Mouse (Mus musculus) fat pad, adult 2 months (tissue): ENCODE measurements around the gene Nbea.
A peak's percentile ranks its signal among the peaks of the same experiment; 100 is the strongest.

ENCODE experiments used
- DNase-seq: peaks from one replicate; pipeline ENCODE4 v3.0.0-alpha.2; 2011; ENCODE audit warnings: low read depth, low spot score; ENCODE audit errors: extremely low read depth

The Nbea gene

DNA sequence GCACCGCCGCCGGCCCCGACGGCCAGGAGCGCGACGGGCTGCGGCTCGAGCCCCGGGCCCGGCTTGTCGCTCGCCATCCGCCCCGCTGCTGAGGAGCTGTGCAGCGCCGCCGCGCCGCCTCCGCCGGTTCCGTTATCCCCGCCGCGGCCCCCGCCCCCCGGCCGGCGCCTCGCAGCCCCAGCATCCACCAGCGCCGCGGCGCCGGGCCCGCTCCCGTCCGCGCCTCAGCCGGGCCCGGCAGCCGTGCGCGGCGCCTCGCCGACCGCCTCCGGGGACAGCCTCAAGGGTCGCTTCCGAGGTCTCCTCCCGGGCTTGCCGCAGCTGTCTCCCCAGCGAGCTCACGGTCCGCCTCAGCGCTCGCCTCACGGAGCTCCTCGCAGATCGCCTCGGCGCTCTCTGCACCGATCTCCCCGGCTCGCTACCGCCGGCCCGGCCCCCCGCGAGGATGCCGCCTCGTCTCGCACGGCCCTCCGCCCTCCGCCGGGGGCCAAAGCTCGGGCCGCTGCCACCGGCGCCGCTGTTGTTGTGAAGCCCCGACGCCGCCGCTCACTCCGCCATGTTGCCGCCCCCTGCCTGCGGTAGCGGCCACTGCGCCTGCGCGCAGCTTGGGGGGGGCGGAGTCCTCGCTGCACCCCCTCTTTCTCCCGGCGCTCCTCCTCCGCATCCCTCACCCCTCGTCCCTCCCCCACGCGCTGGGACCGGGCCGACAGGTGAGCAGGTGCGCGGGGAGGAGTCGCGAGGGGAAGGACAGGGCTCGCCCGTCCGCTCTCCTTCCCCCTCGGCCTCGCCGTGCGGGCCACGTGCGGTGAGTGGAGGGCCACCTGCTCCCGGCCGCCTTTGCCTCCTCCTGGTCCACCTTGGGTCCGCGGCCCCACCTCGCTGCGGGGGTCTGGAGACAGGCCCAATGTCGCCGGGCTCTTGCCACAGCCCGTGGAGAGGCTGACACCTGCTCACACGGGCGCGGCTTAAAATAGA, at the start of gene Nbea:
TSS of gene Nbea (minus strand) at position 543 of the 975 bp plus-strand sequence.
- DNase-seq, result no peak

DNA sequence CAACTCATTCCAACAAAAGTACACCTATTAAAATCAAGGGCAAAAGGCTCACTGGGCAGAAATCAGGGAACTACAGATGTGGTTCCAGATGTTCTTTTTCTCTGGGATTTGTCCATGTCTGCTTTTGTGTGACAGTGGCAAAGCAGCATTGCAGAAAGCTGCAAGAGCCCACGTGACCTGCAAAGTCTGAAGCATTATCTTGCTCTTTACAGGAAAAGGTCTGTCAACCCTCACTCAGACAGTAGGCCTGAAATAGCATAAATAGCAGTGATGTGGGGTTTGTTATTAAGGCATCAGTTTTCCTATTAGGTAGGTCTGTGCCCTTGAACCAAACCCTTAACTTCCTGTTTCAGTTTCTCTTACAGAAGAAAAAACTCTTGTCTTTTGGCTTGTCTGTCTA, 45.8 kb upstream of the Nbea start:
- DNase-seq, result no peak

DNA sequence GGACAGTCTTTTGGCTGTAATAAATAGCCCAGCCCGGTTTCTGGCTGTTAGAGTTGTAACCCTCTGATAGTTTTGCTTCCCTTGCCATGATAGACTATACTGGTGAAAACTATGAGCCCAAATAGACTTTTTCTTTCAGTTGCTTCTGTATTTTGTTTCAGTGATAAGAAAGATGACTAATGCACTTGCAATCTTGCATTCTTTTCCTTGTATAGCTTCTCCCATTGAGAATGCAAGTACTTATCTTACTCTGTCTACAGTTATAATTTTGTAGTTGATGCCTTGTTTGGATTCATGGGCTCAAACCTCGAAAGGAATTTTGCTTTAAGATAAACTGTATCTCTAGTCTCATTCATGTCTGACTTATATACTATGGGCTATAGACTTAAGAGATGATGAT, 32.5 kb upstream of the Nbea start:
- DNase-seq, result no peak

DNA sequence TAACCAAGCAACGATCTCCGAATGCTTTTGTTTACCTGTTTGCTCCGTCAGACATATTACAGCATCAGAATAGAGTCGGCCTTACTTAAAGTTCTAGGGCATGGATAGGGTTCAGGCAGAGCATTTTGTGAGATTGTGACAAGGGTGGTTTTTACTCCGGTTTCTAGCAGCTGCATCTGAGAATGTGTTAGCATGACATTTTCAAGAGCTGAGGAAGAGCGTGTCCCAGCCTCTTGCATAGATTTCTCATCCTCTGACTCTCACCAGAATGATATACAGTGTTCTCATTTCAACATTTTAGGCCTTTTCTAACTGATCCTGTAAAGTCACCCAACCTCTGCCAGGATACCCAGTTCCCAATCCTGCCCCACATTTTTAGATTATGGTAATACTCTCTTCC, 20.5 kb upstream of the Nbea start:
- no peak for DNase-seq

DNA sequence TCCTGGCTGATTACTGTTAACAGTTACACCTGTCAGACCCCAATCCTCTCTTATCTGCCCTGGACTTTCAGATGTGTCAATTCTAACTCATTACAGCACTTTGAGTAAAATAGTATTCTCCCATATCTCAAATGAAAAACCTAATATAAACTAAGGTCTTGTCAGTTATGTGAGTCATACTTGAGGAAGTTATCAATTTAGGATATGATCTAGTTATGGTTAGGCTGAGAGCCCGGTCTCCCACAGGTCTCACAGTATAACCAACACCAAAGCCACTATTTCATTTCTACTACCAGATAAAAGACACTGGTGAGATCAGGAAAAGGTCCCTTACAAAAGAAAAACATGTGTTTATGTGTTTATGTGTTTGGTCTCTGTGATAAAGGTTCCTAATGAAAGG, 4.7 kb upstream of the Nbea start:
- no peak for DNase-seq

- DNase-seq, result no peak
Measured at GRCm38 (mm10) chr3:56187131-56187779, 3.8 kb upstream of the Nbea start.

DNA sequence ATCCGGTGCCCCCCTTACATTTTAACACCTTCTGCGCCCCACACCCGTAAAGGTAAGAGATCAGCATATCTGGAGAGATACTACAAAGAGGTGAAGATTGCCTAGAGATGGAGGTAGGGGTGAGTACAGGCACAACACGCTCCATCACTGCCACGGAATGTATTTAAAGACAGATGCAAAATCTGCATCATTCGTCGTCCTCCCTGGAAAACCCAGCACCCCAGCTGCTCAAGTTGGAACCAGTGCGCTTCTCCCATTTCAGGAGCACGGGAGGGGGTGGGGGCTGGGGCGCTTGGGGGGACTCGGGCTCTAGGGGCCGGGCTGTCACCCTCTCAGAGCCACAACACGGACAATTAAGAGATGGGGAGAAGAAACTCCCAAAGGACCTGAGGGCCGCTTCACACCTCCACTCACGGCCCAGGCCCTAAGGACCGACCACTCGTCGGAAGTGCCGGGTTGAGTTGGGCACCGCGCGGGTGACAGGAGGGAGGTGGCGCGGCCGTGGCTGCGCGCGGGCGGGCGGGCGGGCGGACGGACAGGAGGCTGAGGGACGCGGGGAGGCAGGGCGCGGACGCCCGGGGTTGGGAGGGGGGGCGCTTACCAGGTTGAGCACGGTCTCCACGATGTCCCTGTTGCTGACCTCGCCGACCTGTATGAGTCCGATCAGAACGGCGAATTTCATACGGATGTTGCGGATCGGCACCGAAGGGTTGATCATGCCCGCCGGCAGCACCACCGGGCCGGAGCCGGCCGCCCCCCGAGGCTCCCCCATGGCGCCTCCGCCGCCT, 936 bp downstream of the Nbea start:
- no peak for DNase-seq

DNA sequence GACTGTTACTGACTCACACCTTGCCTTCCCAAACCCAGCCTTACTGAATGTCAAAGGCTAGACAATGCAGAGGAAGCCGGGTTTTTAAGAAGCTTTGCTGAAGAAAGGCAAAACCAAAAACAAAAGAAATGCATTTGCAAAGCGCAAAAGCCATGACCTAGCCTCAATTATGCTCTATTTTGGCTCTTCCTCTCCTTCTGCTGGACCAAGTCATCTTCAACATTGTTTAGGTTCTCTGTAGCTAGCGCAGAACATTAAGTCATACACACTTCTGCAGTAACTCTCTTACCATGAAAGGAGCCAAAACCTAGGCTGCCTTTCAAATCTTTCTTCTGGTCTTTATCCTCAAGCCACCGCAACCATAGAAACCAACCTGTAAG, 1.5 kb downstream of the Nbea start:
- DNase-seq, result no peak

GRCm38 (mm10) chr3:56181025-56181424, 2.5 kb downstream of the Nbea start:
- DNase-seq, result no peak

GRCm38 (mm10) chr3:56157864-56158263, 25.6 kb downstream of the Nbea start:
- no peak for DNase-seq

DNA sequence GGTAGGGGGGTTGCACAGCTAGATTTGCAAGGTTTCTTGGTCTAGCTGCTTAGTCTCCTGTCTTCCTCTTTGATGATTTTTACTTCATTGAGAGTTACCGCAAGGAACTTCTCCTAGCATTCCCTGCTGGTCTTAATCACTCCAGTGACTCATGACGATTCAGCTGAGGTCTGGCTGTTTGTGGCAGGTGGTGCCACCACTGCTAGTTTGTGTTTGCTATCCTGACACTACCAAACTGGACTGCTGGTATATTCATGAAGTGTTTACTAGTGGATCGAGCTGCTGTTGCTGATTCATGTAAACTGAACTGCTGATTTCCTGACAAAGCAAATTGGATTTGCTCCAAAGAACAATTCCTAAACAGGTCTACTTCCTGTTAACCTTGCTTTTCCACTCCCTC, 56.8 kb downstream of the Nbea start:
- DNase-seq, result peak; percentile 28

- DNase-seq, result peak; percentile 56
Measured at GRCm38 (mm10) chr3:56116647-56117046, 66.9 kb downstream of the Nbea start.

DNA sequence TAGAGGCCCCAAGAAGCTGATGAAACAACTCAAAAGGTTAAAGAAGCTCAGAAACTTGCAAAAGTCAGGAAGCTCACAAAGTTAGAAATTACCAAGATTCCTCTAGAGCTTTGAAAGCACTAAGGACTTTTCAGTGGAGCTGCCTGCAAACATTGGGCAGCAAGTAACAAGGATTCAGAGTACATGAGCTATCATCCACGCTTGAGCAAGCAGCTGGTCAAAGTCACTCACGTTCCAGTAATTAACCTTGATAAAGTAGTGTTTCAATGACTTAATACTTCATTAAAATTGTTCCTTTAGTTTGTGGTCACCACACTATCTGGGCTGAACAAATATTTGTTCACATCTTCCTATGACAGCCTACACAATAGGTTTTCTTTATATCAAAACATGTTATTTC, 75.4 kb downstream of the Nbea start:
- no peak for DNase-seq

DNA sequence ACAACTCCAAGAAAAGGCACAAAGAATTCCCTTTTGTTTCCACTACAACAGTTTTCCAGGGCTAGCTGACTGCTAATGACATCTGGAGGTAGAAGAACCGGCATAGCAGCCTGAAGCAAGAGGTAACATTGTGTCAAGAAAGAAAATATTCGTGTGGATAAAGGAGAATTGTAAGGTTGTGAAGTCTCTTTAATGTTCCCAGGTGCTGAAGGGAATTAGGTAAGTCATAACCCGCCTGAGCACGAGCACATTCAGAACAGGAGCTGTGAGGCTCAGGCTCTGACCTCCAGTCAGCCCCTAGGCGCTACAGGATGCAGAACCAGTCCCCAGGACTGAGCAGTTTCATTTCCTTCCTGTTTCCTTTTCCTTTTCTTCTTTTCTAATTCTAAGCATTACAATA, 86.4 kb downstream of the Nbea start:
- peak; percentile 73 for DNase-seq

DNA sequence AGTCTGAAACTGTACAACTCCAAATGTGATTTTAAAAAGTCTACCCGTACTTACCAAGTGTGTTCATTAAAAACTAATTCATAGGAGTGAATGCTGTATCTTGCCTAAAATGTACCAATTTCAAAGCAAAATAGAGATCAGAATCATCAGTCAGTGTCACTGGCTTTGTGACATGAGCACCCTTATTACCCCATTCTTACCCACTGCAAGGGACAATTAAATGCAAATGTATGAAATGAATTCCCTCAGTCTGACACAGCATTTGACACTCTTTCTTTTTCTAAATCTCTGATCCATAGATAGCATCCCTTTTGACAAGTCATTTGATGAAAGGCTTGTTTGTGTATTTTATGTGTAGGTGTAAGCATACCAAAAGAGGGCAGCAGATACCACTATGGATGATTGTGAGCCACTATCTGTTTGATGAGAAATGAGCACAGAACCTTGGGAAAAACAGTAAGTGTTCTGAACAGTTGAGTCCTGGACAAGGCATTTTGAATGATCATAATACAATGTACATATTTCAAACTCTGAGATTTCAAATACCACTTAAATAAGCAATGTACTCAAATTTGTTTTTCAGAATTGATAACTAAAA, 104.4 kb downstream of the Nbea start:
- DNase-seq, result no peak

- peak; percentile 93 for DNase-seq
Measured at GRCm38 (mm10) chr3:56067849-56068248, 115.7 kb downstream of the Nbea start.

- DNase-seq, result peak; percentile 42
Measured at GRCm38 (mm10) chr3:56066360-56067040, 117.0 kb downstream of the Nbea start.

- DNase-seq, result no peak
Measured at GRCm38 (mm10) chr3:56065234-56065633, 118.3 kb downstream of the Nbea start.

DNA sequence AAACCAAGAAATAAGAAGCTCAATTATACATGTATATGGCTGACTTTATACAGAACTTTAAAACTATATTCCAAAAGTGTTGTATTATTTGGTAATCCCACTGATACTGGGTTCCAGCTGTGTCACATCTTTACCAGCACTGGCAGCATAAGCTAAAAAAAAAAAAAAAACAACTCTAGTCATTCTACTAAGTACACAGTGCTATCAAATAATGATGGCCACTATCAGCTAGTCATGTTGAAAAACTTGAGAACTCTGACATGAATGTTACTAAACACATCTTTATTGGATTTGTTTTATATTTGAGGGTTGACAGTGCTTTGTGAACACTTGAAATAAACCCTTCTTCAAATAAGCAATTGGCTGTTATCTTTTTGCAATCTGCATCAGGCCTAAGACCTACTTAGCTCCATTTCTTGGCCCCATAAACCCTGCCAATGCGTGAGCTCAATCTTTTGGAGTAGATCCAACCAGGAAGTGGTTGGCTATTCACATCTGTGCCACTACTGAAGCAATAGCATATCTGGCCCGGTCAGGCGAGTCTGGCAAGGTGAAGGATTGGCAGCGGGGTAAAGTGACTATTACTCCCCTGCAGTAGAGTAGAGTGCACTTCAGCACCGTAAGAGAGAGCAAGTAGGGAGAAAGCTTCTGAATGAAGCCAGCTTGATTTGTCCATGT, 137.7 kb downstream of the Nbea start:
- DNase-seq, result peak; percentile 94

DNA sequence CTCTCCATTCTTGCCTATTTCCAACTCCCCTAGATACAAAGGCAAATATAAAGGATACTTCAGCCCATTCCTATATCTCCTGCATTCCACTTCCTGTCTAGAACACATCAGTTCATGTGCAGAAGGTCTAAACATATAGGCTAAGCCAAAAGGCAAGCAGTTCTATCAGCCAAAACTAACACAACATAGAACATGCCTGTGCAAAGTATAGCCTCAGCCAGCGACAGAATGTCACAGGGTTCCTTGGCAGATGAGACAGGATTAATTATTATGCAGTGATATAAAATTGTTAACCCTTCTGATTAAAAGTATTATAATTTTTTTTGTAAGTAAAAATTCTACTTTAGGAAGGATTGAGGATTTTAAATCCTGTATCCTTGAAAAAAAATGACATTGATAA, 140.4 kb downstream of the Nbea start:
- peak; percentile 51 for DNase-seq
